Mouse (Mus musculus): ENCODE measurements around the gene Zdhhc18. TPM values are rescaled to one million over a fixed set of nuclear protein-coding genes. Genes with fewer than 3 reads are reported as not detected.
"Not testable (repeated sequence)": the region's sequence is repeated elsewhere in the genome, so short reads cannot be mapped to it uniquely, and the experiment has no call there.

Zdhhc18 gene
- total RNA-seq, 2 experiments from 2014 or later: 37.6 to 40.6 TPM

DNA sequence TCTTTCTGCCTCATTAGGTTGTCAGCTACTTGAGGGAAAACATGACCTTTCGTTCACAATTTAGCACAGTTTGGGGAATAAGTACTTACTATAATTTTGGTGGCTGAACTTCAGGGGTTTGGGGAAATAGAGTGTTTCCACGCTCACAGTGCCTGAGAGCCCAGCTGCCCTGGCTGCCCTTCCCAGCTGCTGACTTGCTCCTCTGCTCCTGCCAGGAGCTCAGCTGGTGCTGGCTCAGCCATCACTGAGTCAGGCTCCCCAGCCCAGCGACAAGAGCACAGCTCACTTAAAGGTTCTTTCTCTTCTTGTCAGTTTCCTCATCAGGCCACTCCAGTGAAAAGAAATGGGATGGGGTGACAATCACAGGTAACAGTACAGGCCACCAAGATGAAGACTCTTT is 18.6 kb upstream of the Zdhhc18 start:
- no peak for DNase-seq (ENCODE audit: low spot score in 2 of 2)
- intact Hi-C loops (cut with DNase I): loop anchor here (5.0 kb wide), 1 partner anchor 244 kb away; no protein-coding TSS in a partner anchor

DNA sequence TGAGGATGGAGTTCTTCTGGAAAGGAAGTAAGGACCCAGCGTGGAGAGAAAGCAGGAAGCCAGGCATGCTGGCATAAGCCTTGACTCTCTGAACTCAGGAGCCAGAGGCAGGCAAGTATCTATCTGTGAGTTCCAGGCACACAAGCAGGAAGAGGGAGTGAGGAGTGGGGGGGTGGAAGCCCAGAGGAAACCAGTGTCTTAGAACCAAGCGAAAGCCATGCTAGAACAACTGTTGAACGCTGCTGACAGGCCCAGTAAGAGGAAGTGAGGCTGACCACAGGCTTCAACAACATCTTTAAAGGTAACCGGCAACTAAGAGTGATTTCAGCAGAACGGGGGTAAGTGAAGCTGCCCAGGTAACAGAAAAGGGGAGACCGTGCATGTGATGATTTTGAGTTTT is 16.2 kb upstream of the Zdhhc18 start:
- intact Hi-C loops (cut with DNase I): loop anchor here (5.0 kb wide), 1 partner anchor 246 kb away; no protein-coding TSS in a partner anchor
- DNase-seq (ENCODE audit: low spot score in 2 of 2): no peak

DNA sequence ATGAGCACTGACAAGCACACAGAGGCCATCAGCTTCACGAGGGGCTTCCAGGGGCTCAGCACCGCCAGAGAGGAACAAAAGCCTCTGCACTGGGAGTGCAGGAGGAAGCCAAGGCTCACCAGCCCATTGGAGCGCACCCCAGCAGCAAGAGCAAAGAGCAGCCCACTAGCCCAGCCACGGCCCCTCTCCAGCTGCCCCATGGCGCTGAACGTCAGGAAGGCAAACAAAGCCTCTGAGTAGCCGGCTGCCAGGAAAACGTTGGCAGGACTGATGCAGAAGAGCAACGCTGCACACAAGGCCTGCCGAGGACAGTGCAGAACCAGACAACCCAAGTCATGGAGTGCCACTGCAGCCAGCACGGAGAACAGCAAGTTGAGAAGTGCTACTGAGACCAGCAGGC is 15.2 kb upstream of the Zdhhc18 start:
- intact Hi-C loops (cut with DNase I): loop anchor here (5.0 kb wide), 1 partner anchor 247 kb away; no protein-coding TSS in a partner anchor
- no peak for DNase-seq (ENCODE audit: low spot score in 2 of 2)

DNA sequence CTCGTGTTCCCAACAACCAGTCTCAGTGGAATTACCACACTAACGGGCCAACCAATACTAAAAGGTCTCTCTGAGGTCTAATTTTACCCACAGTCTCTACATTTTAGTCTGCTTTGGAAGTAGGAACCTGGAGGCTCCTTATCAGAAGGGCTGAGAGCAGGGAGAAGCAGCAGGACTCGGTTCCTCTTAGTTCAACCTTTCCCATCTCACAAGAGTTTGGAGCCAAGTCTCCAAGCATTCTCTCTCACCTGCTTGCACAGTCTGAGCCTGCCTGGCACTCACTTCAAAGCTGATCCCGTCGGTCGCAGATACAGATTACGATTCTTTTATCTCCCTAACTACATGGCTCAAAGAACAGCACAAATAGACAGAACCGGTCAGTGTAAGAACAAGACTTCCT is 13.0 kb upstream of the Zdhhc18 start:
- intact Hi-C loops (cut with DNase I): no loop called here
- DNase-seq (ENCODE audit: low spot score in 2 of 2): no peak

DNA sequence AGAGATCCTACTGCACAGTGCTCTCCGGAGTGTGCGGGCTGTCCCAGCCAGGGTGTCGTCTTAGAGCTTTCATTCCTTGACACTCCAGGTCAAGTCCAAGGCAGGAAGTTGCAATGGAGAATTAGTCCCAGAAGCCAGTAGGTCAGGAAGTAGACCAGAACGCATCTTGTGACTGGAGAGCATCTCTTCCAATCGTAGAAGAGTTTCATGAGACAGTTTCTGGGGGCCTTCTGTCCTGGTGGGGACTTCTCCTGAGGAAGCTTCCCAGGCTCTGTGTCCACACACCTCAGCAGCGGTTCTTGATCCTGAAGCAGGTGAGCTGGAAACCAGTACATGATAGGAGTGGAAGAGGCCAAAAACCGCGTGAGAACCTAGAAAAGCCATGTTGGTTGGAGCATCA is 12.5 kb upstream of the Zdhhc18 start:
- no peak for DNase-seq (ENCODE audit: low spot score in 2 of 2)
- intact Hi-C loops (cut with DNase I): no loop called here

DNA sequence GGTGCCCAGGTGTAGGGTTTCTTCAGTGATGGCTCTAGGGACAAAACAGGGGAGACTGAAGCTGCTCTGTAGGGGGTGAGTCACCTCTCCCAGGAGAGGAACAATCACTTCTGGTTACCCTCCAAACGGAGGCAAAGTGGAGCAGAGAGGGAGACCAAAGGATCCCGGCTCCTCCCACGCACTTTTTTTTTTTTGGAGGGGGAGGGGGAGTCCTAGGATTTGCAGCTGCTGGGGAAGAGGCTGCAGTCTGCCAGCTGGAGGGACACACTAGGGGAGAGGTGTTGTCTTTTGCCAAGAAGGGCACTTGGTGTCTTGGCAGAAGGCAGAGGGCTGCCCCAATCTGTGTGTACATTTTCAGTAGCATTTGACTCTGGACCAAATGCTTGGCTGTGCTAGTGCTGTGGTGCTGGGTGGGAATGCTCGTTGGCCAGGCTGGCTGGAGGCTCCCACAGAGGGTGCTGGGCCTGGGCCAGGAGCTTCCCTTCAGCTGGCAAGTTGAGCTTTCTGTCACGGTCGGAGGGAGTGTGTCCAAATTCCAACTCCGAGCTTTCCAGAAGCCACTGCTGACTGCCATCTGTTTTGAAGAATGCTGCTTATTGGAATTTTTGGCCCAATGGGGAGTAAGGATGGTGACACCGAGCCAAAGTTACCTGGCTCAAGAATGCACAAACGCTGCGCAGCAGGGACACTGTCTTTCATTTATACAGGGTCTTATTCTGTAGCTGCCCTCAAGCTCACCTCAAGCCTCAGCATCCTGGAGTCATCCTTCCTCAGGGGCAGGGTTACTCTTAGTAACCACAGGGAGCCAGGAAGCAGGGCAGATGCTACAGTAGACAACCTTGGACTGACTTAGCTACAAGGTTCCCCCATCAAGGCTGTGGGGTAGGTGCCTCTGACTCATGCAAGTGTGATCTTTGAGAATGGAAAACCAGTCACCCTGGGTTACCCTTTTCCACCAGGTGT is 10.5 kb upstream of the Zdhhc18 start:
- intact Hi-C loops (cut with DNase I): no loop called here
- peak; percentile 79 to 80 for DNase-seq (ENCODE audit: low spot score in 2 of 2)

DNA sequence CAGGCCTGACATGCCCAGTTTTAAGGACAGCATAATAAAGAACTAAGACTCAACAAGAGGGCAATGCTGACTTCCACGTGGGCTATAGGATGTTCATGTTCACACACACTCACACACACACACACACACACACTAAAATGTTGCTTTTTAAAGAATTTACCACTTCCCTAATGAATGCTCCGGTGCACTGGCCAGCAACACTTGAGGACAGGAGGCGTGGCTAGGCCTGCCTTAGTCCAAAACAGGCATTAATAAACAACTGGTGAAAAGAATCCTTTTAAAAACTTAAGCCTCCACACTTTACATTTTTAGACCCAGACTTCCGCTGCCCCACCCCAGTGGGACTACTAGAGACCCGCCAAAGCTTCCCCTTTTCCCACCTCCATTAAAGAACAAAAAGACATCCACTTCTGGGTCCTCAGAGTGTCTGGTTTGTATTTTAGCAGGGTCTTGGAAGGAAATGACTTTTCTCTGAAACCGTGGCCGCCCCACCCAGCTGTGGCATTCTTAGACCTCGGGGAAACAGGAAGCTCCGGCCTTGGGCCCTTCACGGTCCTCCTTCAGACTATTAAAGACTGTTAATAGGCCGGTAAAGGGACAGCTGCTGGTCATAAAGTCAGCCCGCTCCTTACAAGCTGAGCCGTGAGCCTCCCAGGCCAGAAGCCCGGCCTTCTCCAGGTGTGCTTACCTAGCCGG is 9.7 kb upstream of the Zdhhc18 start:
- intact Hi-C loops (cut with DNase I): no loop called here

DNA sequence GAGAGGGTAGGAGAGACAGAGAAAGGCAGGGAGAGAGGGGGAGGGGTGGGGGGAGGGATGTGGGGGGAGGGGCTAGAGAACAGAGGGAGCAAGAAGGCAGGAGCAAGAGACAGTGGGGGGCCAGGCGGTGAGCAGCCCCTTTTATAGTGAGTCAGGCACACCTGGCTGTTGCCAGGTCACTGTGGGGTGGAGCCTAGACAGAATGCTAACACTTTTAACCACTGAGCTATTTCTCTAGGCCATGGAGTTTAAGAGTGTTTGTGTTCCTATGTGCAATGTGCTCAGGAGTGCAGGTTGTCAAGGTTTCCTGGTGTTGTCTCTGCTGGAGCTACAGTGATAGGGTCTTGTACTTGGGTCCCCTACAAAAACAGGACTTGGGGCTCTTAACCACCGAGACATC is 8.8 kb upstream of the Zdhhc18 start:
- DNase-seq (ENCODE audit: low spot score in 2 of 2): no peak
- intact Hi-C loops (cut with DNase I): no loop called here

More for the DNA sequence above, 9.7 kb upstream of the Zdhhc18 start:
- DNase-seq (ENCODE audit: low spot score in 2 of 2): peak in 1 of 2 experiments; percentile 33

DNA sequence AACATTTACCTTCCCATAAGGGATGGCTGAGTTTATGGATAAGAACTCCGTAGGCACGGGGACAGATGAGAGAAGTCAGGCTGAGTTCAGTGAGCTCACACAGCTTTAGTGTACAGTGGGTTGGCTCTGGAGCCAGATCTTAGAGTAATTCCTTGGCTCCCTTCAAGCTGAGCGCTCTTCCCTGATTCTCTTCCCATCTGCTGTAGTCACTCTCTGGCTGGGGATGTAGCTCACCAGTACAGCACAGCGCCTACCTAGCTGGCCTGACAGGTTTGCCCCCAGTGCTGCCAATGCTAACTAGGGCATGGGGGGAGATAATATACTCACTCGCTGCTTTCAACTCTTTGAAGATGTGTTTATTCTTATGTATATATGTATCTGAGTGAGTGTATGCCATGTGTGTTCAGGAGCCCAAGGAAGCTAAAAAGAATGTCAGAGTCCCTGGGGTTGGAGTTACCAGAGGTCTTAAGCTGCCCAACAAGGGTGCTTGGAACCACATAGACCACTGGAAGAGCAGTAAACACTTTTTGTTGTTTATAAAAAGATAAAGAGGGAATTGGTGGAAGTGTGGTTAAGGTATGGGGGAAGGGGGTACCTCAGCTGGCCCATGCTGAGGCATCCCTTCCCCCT is 8.0 kb upstream of the Zdhhc18 start:
- intact Hi-C loops (cut with DNase I): no loop called here
- DNase-seq (ENCODE audit: low spot score in 2 of 2): no peak

DNA sequence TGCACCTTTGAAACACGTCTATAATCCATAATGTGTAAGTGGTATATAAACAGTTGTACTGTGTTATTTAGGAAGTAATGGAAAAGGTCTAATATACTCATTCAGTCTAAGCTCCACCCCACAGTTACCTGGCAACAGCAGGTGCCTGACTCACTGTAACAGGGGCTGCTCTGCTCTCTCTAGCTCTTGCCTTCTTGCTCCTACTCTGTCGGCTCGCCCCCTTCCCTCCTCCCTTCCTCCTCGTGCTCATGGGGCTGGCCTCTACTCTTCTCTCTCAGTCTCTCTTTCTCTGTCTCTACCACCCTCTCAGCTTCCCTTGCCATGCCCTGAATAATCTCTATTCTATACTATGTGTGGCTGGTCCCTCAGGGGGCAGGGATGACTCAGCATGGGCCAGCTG is 7.0 kb upstream of the Zdhhc18 start:
- intact Hi-C loops (cut with DNase I): no loop called here
- no peak for DNase-seq (ENCODE audit: low spot score in 2 of 2)

DNA sequence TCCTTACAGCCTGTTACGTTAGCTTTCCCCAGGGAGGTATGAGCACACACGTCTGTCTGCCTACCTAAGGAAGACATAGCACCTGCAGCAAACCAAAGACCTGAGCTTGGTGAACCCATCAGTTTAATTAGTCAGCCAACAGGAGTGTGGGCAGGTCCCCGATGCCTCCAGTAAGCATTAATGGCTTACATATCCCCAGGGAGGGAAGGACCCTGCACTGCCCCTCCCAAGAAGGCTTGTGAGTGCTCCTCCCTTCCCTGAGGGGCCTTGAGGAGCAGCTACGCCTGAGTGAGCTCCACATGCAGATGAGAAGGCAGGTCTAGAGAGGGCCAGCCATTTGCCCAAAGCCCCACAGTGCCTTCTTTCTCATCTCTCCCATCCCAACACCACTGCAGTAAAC is 6.3 kb upstream of the Zdhhc18 start:
- DNase-seq (ENCODE audit: low spot score in 2 of 2): no peak
- intact Hi-C loops (cut with DNase I): no loop called here

DNA sequence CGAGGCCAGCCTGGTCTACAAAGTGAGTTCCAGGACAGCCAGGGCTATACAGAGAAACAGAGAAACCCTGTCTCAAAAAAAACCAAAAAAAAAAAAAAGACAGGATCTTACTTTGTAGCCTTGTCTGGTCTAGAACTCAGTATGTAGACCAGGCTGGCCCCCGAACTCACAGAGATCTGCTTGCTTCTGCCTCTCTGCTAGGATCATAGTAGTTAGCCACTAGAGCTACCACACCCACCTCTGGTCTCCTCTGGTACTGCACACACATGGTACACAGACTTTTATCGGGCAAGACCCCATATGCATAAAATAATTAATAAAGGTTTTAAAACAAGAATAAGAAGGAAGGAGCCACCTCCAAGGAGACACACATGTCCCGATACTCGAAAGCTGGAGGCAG is 4.1 kb upstream of the Zdhhc18 start:
- intact Hi-C loops (cut with DNase I): loop anchor here (5.0 kb wide), 1 partner anchor 62 kb away; no protein-coding TSS in a partner anchor
- DNase-seq (ENCODE audit: low spot score in 2 of 2): not testable (repeated sequence)

DNA sequence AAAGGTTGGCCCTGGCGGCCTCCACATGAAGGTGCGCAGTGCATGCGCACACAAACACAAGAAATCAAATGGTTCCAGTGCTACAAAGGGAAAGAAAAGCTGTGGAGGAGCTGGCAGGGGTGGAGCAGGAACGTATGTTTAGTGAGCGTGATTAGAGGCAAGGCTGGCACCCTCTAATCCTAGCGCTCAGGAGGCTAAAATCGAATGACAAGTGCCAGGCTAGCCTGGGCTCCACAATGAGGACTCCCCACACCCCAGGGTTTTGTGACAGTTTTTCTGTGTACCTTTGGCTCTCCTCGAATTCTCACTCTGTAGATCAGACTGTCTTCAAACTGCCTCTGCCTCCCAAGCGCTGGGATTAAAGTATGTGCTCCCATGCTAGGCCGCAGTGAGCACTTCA is 2.8 kb upstream of the Zdhhc18 start:
- intact Hi-C loops (cut with DNase I): loop anchor here (5.0 kb wide), 1 partner anchor 60 kb away; no protein-coding TSS in a partner anchor
- no peak for DNase-seq (ENCODE audit: low spot score in 2 of 2)

DNA sequence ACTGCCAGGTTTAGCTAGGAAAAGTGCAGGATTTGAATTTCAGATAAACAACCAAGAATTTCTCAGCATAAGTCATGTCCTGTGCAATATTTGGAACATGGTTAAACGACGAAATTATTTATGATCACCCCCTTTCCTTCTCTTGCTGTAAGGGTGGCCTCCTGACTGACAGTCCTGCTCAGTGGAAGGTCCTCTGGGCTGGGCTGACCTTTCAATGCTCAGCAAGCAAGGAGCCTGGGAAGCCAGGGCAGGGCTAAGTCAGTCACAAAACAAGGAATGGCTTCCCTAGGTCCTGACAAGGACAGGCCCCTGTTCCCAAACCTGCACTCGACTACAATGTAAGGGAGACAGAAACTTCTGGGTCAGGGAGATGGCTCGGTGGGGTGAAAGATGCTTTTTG is 2.0 kb upstream of the Zdhhc18 start:
- no peak for DNase-seq (ENCODE audit: low spot score in 2 of 2)
- intact Hi-C loops (cut with DNase I): loop anchor here (5.0 kb wide), 1 partner anchor 60 kb away; no protein-coding TSS in a partner anchor

DNA sequence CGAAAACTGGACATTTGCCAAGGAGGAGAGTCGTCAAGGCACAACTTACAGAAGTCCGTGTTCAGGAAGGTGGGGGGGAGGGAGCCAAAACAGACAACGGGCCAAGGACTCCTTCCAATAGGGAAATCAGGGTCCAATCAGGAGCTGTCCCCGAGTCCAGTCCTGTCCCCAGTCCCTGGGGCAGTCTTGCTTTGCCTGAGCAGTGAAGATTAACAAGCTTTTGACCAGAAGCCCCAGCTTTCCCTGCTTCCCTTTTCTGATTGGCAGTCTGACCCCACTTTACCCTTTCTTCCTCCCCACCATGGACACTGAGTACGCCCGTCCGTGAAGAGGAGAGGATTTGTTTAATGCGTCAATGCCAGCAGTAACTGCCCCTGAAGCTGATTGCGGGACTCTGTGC is 1.5 kb upstream of the Zdhhc18 start:
- intact Hi-C loops (cut with DNase I): loop anchor here (5.0 kb wide), 1 partner anchor 59 kb away; no protein-coding TSS in a partner anchor
- DNase-seq (ENCODE audit: low spot score in 2 of 2): no peak

DNA sequence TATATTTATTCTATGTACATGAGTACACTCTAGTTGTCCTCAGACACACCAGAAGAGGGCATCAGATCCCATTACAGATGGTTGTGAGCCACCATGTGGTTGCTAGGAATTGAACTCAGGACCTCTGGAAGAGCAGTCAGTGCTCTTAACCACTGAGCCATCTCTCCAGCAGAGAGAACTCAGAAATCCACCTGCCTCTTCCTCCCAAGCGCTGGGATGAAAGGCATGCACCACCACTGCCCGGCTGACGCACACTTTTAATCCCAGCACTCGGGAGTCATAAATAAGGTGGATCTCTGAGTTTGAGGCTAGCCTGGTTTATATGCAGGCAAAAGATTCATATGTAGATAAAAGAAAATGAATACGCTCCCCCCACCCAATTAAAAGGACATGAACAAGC is 490 bp downstream of the Zdhhc18 start:
- intact Hi-C loops (cut with DNase I); DNase-seq (ENCODE audit: low spot score in 2 of 2): not testable (repeated sequence)

DNA sequence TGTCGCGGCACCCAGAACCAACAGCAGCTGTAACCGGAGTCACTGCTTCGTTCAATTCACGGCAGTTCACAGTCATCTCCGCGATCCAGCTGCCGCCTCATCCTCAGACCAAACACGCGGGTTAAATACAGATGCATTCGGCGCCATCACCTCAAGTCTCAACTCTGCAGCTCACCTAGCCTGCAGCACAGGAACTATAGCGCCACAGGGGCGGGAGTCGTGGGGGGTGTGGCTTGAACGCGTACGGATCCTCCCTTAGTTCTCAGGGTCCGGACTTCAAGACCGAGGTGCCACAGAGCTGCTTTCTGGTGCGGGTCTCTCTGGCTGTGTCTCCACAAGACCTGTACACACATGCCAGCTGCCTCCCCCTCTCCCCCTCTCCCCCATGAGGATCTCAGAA is 4.3 kb downstream of the Zdhhc18 start:
- intact Hi-C loops (cut with DNase I): no loop called here
- DNase-seq (ENCODE audit: low spot score in 2 of 2): no peak

DNA sequence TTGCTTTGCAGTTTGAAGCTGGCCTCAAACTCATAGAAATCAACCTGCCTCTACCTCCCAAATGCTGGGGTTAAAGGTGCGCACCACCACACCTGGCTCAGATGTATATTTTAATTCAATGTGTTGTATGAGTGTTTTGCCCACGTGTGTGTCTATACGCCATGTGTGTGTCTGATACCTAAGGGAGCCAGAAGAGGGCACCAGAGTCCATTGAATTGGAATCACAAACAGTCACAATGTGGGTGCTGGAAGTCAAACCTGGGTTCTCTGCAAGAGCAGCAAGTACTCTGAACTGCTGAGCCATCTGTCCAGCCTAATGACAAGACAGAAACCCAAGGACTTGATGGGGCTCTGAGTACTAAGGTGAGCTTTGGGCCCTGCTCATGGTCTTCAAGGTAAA is 4.8 kb downstream of the Zdhhc18 start:
- intact Hi-C loops (cut with DNase I): no loop called here
- DNase-seq (ENCODE audit: low spot score in 2 of 2): no peak

DNA sequence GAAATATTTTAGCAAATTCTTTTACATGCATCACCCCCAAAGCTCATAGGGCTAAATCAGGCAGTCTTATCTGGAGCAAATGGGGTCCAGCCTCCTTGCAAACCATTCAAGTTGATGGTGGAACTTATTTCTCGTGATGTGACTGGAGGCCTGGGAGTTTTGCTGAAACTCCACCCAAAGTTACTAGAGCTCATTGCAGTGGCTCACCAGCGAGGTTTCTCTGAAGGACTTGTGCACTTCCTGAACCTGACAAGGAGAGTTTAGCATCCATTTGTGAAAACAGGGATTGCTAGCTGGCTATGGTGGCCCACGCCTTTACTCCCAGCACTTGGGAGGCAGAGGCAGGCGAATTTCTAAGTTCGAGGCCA is 15.9 kb downstream of the Zdhhc18 start:
- no peak for DNase-seq (ENCODE audit: low spot score in 2 of 2)
- intact Hi-C loops (cut with DNase I): no loop called here

Data from left cerebral cortex, postnatal 36 days (tissue).